Mouse (Mus musculus) midbrain, embryonic 12.5 days (tissue): ENCODE data around the gene Sash1. TPM values are rescaled to one million over a fixed set of nuclear protein-coding genes. Genes with fewer than 3 reads are reported as not detected.

Experiments
- ATAC-seq: fragments of 200-750 bp; cut with Nextera tagmentation; 2 replicates; pipeline ENCODE4 v1.8.0; 2017; ENCODE audit warnings: low read depth, moderate TSS enrichment, moderate library complexity; ENCODE audit not compliant: low FRiP score
- H3K27ac ChIP-seq: fragments of 300-500 bp; sonication (generic); replicated peaks from 2 replicates; pipeline ENCODE4 v1.5.1; 2016; ENCODE audit warnings: mild to moderate bottlenecking
- H3K27me3 ChIP-seq: fragments of 300-500 bp; sonication (generic); 2 replicates; pipeline ENCODE4 v1.6.1; 2016; ENCODE audit warnings: mild to moderate bottlenecking
- H3K36me3 ChIP-seq: fragments of 300-500 bp; sonication (generic); 2 replicates; pipeline ENCODE4 v1.6.1; 2016
- H3K4me1 ChIP-seq: fragments of 300-500 bp; sonication (generic); 2 replicates; pipeline ENCODE4 v1.6.1; 2016
- H3K4me2 ChIP-seq: fragments of 300-500 bp; sonication (generic); replicated peaks from 2 replicates; pipeline ENCODE4 v1.6.1; 2016; ENCODE audit warnings: mild to moderate bottlenecking, moderate library complexity
- H3K4me3 ChIP-seq: fragments of 300-500 bp; sonication (generic); 2 replicates; pipeline ENCODE4 v1.5.1; 2016; ENCODE audit warnings: mild to moderate bottlenecking
- H3K9ac ChIP-seq: fragments of 300-500 bp; sonication (generic); replicated peaks from 2 replicates; pipeline ENCODE4 v1.6.1; 2016; ENCODE audit warnings: mild to moderate bottlenecking, moderate library complexity
- H3K9me3 ChIP-seq: fragments of 300-500 bp; sonication (generic); 2 replicates; pipeline ENCODE4 v1.6.1; 2016; ENCODE audit warnings: mild to moderate bottlenecking
- WGBS: fragments of 180-500 bp; shearing (Covaris S2); methylation state at CpG from one replicate; pipeline ENCODE4 v1.1.7; 2016; 5-methylcytosine and 5-hydroxymethylcytosine counted together
- polyA plus RNA-seq: library from polyadenylated mRNA; unstranded; fragments of >200 nt; fragmentation: Nextera tagmentation; extraction: Ambion mirVana; gene quantifications from 2 replicates; pipeline ENCODE4 v1.2.1, GENCODE M21; 2016

Gene Sash1
- polyA plus RNA-seq, 1 experiment from 2014 or later, result 6.8 TPM

- WGBS, result 72% methylated on average over 5 of the region's 5 CpGs
- ATAC-seq, result no peak
- Histone ChIP-seq H3K9ac (no peak overlapping the region), H3K4me3 (no peak overlapping the region), H3K27me3 (no peaks in the 10 kb centered on the region), H3K36me3 (no peaks in the 10 kb centered on the region), H3K27ac (no peak overlapping the region), H3K9me3 (no peaks in the 10 kb centered on the region), H3K4me2 (no peak overlapping the region), H3K4me1 (no peaks in the 10 kb centered on the region)
Observed at GRCm38 (mm10) chr10:8898099-8898777, 12.4 kb upstream of the Sash1 start.

- Histone ChIP-seq H3K36me3 (no peaks in the 10 kb centered on the region), H3K9me3 (no peaks in the 10 kb centered on the region; the same call in 1 of the 2 replicates), H3K4me2 (no peak overlapping the region), H3K27ac (no peak overlapping the region), H3K27me3 (no peaks in the 10 kb centered on the region), H3K9ac (no peak overlapping the region), H3K4me3 (no peak overlapping the region), H3K4me1 (no peaks in the 10 kb centered on the region)
- WGBS, result 90% methylated on average over 6 of the region's 6 CpGs
- ATAC-seq, result no peak
Observed at GRCm38 (mm10) chr10:8894965-8895515, 9.2 kb upstream of the Sash1 start.

GRCm38 (mm10) chr10:8890511-8890910, 4.6 kb upstream of the Sash1 start:
- 83% methylated on average over 4 of the region's 4 CpGs for WGBS
- H3K4me3 ChIP-seq, result no peak overlapping the region

GRCm38 (mm10) chr10:8889341-8889740, 3.5 kb upstream of the Sash1 start:
- H3K27ac ChIP-seq, result no peak overlapping the region
- H3K9ac ChIP-seq, result no peak overlapping the region
- 11% methylated on average over 4 of the region's 4 CpGs for WGBS
- ATAC-seq, result no peak
- H3K36me3 ChIP-seq, result no peaks in the 10 kb centered on the region
- no peak overlapping the region for H3K4me3 ChIP-seq
- no peak overlapping the region for H3K4me2 ChIP-seq
- H3K4me1 ChIP-seq, result peaks cover 12% of the 10 kb centered on the region
- peaks cover 2% of the 10 kb centered on the region; the same call in 1 of the 2 replicates for H3K9me3 ChIP-seq
- H3K27me3 ChIP-seq, result peaks cover 5% of the 10 kb centered on the region; the same call in 1 of the 2 replicates

More at GRCm38 (mm10) chr10:8890511-8890910, 4.6 kb upstream of the Sash1 start:
- Histone ChIP-seq H3K4me2 (no peak overlapping the region), H3K9ac (no peak overlapping the region), H3K27me3 (peaks cover 5% of the 10 kb centered on the region; the same call in 1 of the 2 replicates), H3K27ac (no peak overlapping the region), H3K36me3 (no peaks in the 10 kb centered on the region), H3K9me3 (peaks cover 2% of the 10 kb centered on the region; the same call in 1 of the 2 replicates), H3K4me1 (peaks cover 8% of the 10 kb centered on the region)
- no peak for ATAC-seq

GRCm38 (mm10) chr10:8886528-8886854, 621 bp upstream of the Sash1 start:
- peak overlapping the region; percentile 75 for H3K4me3 ChIP-seq
- peaks cover 23% of the 10 kb centered on the region for H3K4me1 ChIP-seq
- under 1% methylated on average over 14 of the region's 14 CpGs for WGBS
- peak overlapping the region; percentile 95 for H3K27ac ChIP-seq
- H3K9ac ChIP-seq, result peak overlapping the region; percentile 59; the same call in 1 of the 2 replicates
- peaks cover 5% of the 10 kb centered on the region; the same call in 1 of the 2 replicates for H3K27me3 ChIP-seq
- ATAC-seq, result peak; percentile 61; the same call in 1 of the 2 replicates
- peaks cover 2% of the 10 kb centered on the region; the same call in 1 of the 2 replicates for H3K9me3 ChIP-seq
- peak overlapping the region; percentile 84 for H3K4me2 ChIP-seq
- H3K36me3 ChIP-seq, result no peaks in the 10 kb centered on the region

- H3K9ac ChIP-seq, result peak overlapping the region; percentile 59
- no peak for ATAC-seq
- H3K9me3 ChIP-seq, result peaks cover 2% of the 10 kb centered on the region; the same call in 1 of the 2 replicates
- H3K27ac ChIP-seq, result peak overlapping the region; percentile 95; the same call in 1 of the 2 replicates
- peaks cover 27% of the 10 kb centered on the region for H3K4me1 ChIP-seq
- WGBS, result 3% methylated on average over 11 of the region's 11 CpGs
- peak overlapping the region; percentile 75 for H3K4me3 ChIP-seq
- H3K4me2 ChIP-seq, result peak overlapping the region; percentile 84
- no peaks in the 10 kb centered on the region for H3K36me3 ChIP-seq
- H3K27me3 ChIP-seq, result peaks cover 5% of the 10 kb centered on the region; the same call in 1 of the 2 replicates
Observed at GRCm38 (mm10) chr10:8885201-8885600, 669 bp downstream of the Sash1 start.

GRCm38 (mm10) chr10:8884565-8884964, 1.3 kb downstream of the Sash1 start:
- Histone ChIP-seq H3K9ac (no peak overlapping the region), H3K36me3 (no peaks in the 10 kb centered on the region), H3K9me3 (no peaks in the 10 kb centered on the region), H3K4me2 (peak overlapping the region; percentile 84), H3K4me1 (peaks cover 27% of the 10 kb centered on the region), H3K27ac (no peak overlapping the region), H3K27me3 (peaks cover 5% of the 10 kb centered on the region; the same call in 1 of the 2 replicates), H3K4me3 (peak overlapping the region; percentile 75)
- no peak for ATAC-seq
- 38% methylated on average over 5 of the region's 5 CpGs for WGBS

- 0 out of 2 replicates have a peak overlapping the region, but pooled peaks have one; percentile 10 for H3K4me3 ChIP-seq
- peak overlapping the region; percentile 32 for H3K4me2 ChIP-seq
- WGBS, result 16% methylated on average over 4 of the region's 4 CpGs
- no peak overlapping the region for H3K9ac ChIP-seq
- H3K36me3 ChIP-seq, result no peaks in the 10 kb centered on the region
- no peak for ATAC-seq
- peaks cover 27% of the 10 kb centered on the region for H3K4me1 ChIP-seq
- H3K9me3 ChIP-seq, result no peaks in the 10 kb centered on the region
- no peak overlapping the region for H3K27ac ChIP-seq
- H3K27me3 ChIP-seq, result peaks cover 5% of the 10 kb centered on the region; the same call in 1 of the 2 replicates
Observed at GRCm38 (mm10) chr10:8883686-8884085, 2.2 kb downstream of the Sash1 start.

- no peaks in the 10 kb centered on the region; the same call in 1 of the 2 replicates for H3K27me3 ChIP-seq
- H3K27ac ChIP-seq, result no peak overlapping the region
- no peak overlapping the region for H3K4me3 ChIP-seq
- H3K4me2 ChIP-seq, result no peak overlapping the region
- 16% methylated on average over 2 of the region's 2 CpGs for WGBS
- no peak for ATAC-seq
- no peaks in the 10 kb centered on the region for H3K36me3 ChIP-seq
- H3K4me1 ChIP-seq, result peaks cover 21% of the 10 kb centered on the region
- H3K9ac ChIP-seq, result no peak overlapping the region
- no peaks in the 10 kb centered on the region for H3K9me3 ChIP-seq
Observed at GRCm38 (mm10) chr10:8881736-8882135, 4.1 kb downstream of the Sash1 start.

- Histone ChIP-seq H3K4me3 (no peak overlapping the region), H3K27me3 (no peaks in the 10 kb centered on the region; the same call in 1 of the 2 replicates), H3K36me3 (no peaks in the 10 kb centered on the region), H3K4me2 (no peak overlapping the region), H3K9ac (no peak overlapping the region), H3K27ac (no peak overlapping the region), H3K9me3 (no peaks in the 10 kb centered on the region), H3K4me1 (peaks cover 21% of the 10 kb centered on the region)
- no peak for ATAC-seq
- WGBS, result 48% methylated on average over 15 of the region's 15 CpGs
Observed at GRCm38 (mm10) chr10:8880950-8881675, 4.8 kb downstream of the Sash1 start.

- no peaks in the 10 kb centered on the region for H3K27me3 ChIP-seq
- peaks cover 14% of the 10 kb centered on the region for H3K4me1 ChIP-seq
- 46% methylated on average over 9 of the region's 9 CpGs for WGBS
- H3K27ac ChIP-seq, result no peak overlapping the region
- H3K9ac ChIP-seq, result no peak overlapping the region
- H3K4me2 ChIP-seq, result no peak overlapping the region
- H3K36me3 ChIP-seq, result no peaks in the 10 kb centered on the region
- no peak overlapping the region for H3K4me3 ChIP-seq
- no peaks in the 10 kb centered on the region for H3K9me3 ChIP-seq
- no peak for ATAC-seq
Observed at GRCm38 (mm10) chr10:8878824-8879223, 7.0 kb downstream of the Sash1 start.

GRCm38 (mm10) chr10:8878381-8878780, 7.5 kb downstream of the Sash1 start:
- Histone ChIP-seq H3K4me2 (no peak overlapping the region), H3K27ac (no peak overlapping the region), H3K9me3 (no peaks in the 10 kb centered on the region), H3K9ac (no peak overlapping the region), H3K36me3 (no peaks in the 10 kb centered on the region), H3K4me3 (no peak overlapping the region), H3K27me3 (no peaks in the 10 kb centered on the region), H3K4me1 (peaks cover 9% of the 10 kb centered on the region)
- 85% methylated on average over 13 of the region's 13 CpGs for WGBS
- ATAC-seq, result no peak
